Mouse (Mus musculus) urinary bladder, postnatal 0 days (tissue): ENCODE results near the gene Rspry1. TPM values are rescaled to one million over a fixed set of nuclear protein-coding genes. Genes with fewer than 3 reads are reported as not detected.

Experiments
- polyA plus RNA-seq: library from polyadenylated mRNA; unstranded; fragments of >200 nt; fragmentation: Nextera tagmentation; extraction: Ambion mirVana; gene quantifications from 2 replicates; pipeline ENCODE4 v1.2.1, GENCODE M21; 2015

Gene Rspry1
- 16.6 and 17.8 TPM in 2 replicates for polyA plus RNA-seq

GRCm38 (mm10) chr8:94601607-94602385 is at the start of gene Rspry1, which contains the start of gene Fam192a:
TSS of gene Rspry1 (plus strand) at chr8:94601937.
TSS of gene Fam192a (minus strand) at chr8:94601997.

GRCm38 (mm10) chr8:94666456-94667308 is 64.9 kb downstream of the Rspry1 start, which contains the start of gene Arl2bp:
TSS of gene Arl2bp (plus strand) at chr8:94666600.

GRCm38 (mm10) chr8:94695994-94696384 is 94.3 kb downstream of the Rspry1 start, which contains the start of gene Pllp:
TSS of gene Pllp (minus strand) at chr8:94696278.

Other genes with a start within 250 kb of the Rspry1 start
- gene Herpud1, start 215.5 kb upstream of the Rspry1 start, polyA plus RNA-seq: 159 and 160 TPM in 2 replicates
- 0.79 and 1.3 TPM in 2 replicates for gene Nlrc5, start 167.6 kb upstream of the Rspry1 start, polyA plus RNA-seq
- 11.7 and 13.1 TPM in 2 replicates for gene Cpne2, start 68.9 kb upstream of the Rspry1 start, polyA plus RNA-seq
- gene Fam192a, start 60 bp downstream of the Rspry1 start, polyA plus RNA-seq: 30.3 and 36.6 TPM in 2 replicates
- 101 and 111 TPM in 2 replicates for gene Arl2bp, start 64.7 kb downstream of the Rspry1 start, polyA plus RNA-seq
- 43.5 and 49.2 TPM in 2 replicates for gene Pllp, start 94.3 kb downstream of the Rspry1 start, polyA plus RNA-seq
- gene Ccl22, start 143.7 kb downstream of the Rspry1 start, polyA plus RNA-seq: 0.05 TPM in 1 of 2 replicates, not detected in the other
- 8.6 and 9.6 TPM in 2 replicates for gene Cx3cl1, start 170.1 kb downstream of the Rspry1 start, polyA plus RNA-seq
- gene Ccl17, start 208.5 kb downstream of the Rspry1 start, polyA plus RNA-seq: 0.73 TPM in 1 of 2 replicates, not detected in the other
- gene Coq9, start 236.4 kb downstream of the Rspry1 start, polyA plus RNA-seq: 50.5 and 54.1 TPM in 2 replicates
- 54.3 and 61.0 TPM in 2 replicates for gene Ciapin1, start 236.4 kb downstream of the Rspry1 start, polyA plus RNA-seq